Mouse (Mus musculus) bone marrow macrophage, adult 2 months (primary cell): ENCODE measurements around the gene Tspan32.

Experiments used
- CTCF ChIP-seq: IDR thresholded peaks from 2 replicates; pipeline ENCODE4 v1.5.1; 2012; ENCODE audit warnings: low read depth, mild to moderate bottlenecking, low read length, moderate library complexity
- POLR2A ChIP-seq: IDR thresholded peaks from 2 replicates; pipeline ENCODE4 v1.6.1; 2012; ENCODE audit warnings: mild to moderate bottlenecking, low read depth, low read length, borderline replicate concordance

DNA sequence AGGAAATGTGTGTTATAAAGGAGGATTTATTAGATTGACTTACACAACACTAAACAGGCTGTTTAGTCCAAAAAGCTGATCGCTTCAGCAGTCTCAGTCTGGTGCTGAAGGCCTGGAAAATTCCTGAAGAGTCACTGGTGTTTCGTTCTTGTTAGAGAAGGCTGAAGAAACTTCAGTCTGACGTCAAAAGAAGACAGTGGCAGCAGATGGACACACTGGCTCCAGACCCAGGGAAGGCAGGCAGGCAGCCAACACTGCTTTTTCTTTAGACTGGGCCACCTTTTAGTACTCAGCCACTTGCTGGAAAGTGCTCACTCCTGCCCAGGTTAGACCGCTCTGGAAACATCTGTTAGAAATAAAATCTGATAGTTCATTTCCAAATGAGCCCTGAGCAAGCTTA, 28.7 kb downstream of the Tspan32 start:
- TF ChIP-seq POLR2A: no peak
- TF ChIP-seq CTCF: no peak
